Mouse (Mus musculus) layer of hippocampus, postnatal 25 days (tissue): ENCODE results near the gene Gm10320. TPM values are rescaled to one million over a fixed set of nuclear protein-coding genes. Genes with fewer than 3 reads are reported as not detected.

Experiments used
- DNase-seq, 2 experiments: peaks; one replicate each; pipeline ENCODE4 v3.0.0; 2022; ENCODE audit warnings: mixed read lengths in 2 of 2, low spot score in 1 of 2; ENCODE audit errors: extremely low spot score in 1 of 2
- total RNA-seq, 2 experiments: library from RNA; stranded (reverse); gene quantifications; 2 replicates each; pipeline ENCODE4 v1.2.3; 2021

Gene Gm10320
- total RNA-seq, 2 experiments from 2014 or later = not detected

- no peak for DNase-seq
Observed at GRCm38 (mm10) chr13:98471756-98472155, 20.0 kb downstream of the Gm10320 start.

- DNase-seq = no peak
Observed at GRCm38 (mm10) chr13:98470321-98470720, 21.5 kb downstream of the Gm10320 start.

GRCm38 (mm10) chr13:98469916-98470315, 21.9 kb downstream of the Gm10320 start:
- DNase-seq = no peak

GRCm38 (mm10) chr13:98461467-98461866, 30.3 kb downstream of the Gm10320 start:
- DNase-seq = no peak

- DNase-seq = no peak
Observed at GRCm38 (mm10) chr13:98456398-98456797, 35.4 kb downstream of the Gm10320 start.

GRCm38 (mm10) chr13:98455646-98456045, 36.2 kb downstream of the Gm10320 start:
- DNase-seq = no peak

GRCm38 (mm10) chr13:98454224-98454967, 37.4 kb downstream of the Gm10320 start:
- DNase-seq = no peak

- DNase-seq = no peak
Observed at GRCm38 (mm10) chr13:98453146-98453545, 38.7 kb downstream of the Gm10320 start.

- no peak for DNase-seq
Observed at GRCm38 (mm10) chr13:98448696-98449095, 43.1 kb downstream of the Gm10320 start.

- no peak for DNase-seq
Observed at GRCm38 (mm10) chr13:98447741-98448140, 44.1 kb downstream of the Gm10320 start.

GRCm38 (mm10) chr13:98445391-98446125, 46.2 kb downstream of the Gm10320 start:
- DNase-seq = no peak

- DNase-seq = no peak
Observed at GRCm38 (mm10) chr13:98441001-98441400, 50.8 kb downstream of the Gm10320 start.

GRCm38 (mm10) chr13:98440293-98440952, 51.4 kb downstream of the Gm10320 start:
- no peak for DNase-seq

Other genes with a start within 250 kb of the Gm10320 start
- 10 to 100 TPM; 17.2 to 23.0 TPM for gene Utp15, start 229.0 kb downstream of the Gm10320 start, total RNA-seq
- 10 to 100 TPM; 49.8 to 51.0 TPM for gene Ankra2, start 228.9 kb downstream of the Gm10320 start, total RNA-seq
- gene Gm21976, start 212.1 kb downstream of the Gm10320 start, total RNA-seq = not detected
- gene Btf3, start 175.0 kb downstream of the Gm10320 start, total RNA-seq = 100 to 1,000 TPM; 196 to 221 TPM
- gene Foxd1, start 137.8 kb downstream of the Gm10320 start, total RNA-seq = 1 to 10 TPM in 1 of 2 experiments, under 1 TPM in 1; 0.71 to 1.0 TPM
- gene Tmem174, start 145.4 kb upstream of the Gm10320 start, total RNA-seq = not detected
- under 1 TPM; 0.42 to 0.54 TPM for gene Tmem171, start 202.8 kb upstream of the Gm10320 start, total RNA-seq